Mouse (Mus musculus): Measurements from ENCODE around the gene Krtap28-13.

The Krtap28-13 gene

DNA sequence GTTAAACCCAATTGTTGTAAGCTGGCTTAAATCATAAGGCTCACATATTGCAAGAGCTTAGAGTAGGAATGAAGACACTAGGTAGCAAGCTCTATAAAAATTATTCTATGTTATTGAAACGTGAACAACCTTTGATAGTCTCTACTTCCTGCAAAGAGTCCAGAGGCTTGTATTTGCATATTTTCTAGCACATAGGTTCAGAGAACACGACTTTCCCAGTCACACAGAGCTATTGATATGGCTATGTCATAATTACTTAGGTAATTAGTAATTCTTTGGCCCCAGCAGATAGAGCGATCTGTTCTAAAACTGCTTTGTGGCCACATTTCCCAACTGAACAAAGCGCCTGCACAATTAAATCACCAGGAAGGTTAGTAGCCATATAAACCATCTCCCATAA lies 36.2 kb downstream of the Krtap28-13 start:
- DNase-seq: no peak

GRCm38 (mm10) chr1:83099160-83099559 lies 38.4 kb downstream of the Krtap28-13 start:
- DNase-seq: no peak

DNA sequence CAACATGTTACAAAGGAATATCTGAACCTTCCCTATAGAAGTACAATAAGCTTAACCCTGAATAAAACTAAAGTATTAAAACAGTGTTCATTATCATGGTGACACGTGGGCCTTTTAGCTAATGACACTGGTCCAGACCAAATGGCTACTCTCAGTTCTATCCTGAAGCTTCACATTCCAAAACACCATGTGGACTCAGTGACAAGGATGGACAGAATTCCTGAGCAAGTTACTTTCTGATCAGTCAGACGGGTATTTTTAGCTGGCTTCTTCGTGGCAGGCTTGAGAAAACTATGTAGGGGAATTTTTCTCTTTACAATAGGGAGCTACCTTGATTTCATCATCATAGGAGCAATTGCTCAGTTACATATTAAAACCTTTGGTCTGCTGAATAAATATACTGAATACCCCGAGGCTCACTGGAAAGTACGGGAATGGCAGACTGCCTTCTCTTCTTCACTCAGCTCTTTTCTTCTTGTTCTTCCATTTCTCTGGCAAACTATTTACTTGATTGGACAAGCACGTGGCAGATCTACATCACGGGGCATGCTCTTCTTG lies 38.9 kb downstream of the Krtap28-13 start:
- no peak for DNase-seq

- no peak for DNase-seq
Observed at GRCm38 (mm10) chr1:83101891-83102290, 41.2 kb downstream of the Krtap28-13 start.

GRCm38 (mm10) chr1:83105464-83105863 lies 44.7 kb downstream of the Krtap28-13 start:
- DNase-seq: no peak

GRCm38 (mm10) chr1:83107410-83107978 lies 46.8 kb downstream of the Krtap28-13 start:
- DNase-seq: no peak

DNA sequence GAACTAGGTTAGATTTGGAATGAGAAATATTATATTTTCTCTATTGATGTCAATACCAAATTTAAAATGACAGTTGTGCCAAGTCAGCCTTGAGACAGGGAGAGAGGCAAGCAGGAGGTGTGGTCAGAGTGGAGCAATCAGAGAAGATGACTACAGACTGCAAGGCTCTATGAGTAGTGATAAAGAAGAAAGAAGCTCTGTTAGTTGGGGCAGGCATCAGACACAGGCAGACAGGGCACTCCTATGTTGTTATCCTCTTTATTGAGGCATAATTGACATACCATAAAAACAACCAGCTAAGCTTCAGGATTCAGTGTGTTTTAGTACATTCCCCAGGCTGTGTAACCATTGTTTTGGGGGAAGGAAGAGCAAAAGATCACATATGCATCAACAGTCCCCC lies 50.3 kb downstream of the Krtap28-13 start:
- DNase-seq: no peak

Measured in right cerebral cortex, postnatal 25 days (tissue).